Mouse (Mus musculus) CD4-positive, CD25-positive, alpha-beta regulatory T cell, adult 4 months (primary cell): ENCODE measurements at regions not wholly inside any gene's neighbourhood (a gene's known extent, or its start where the extent isn't known, plus 50 kb on each side); places are given as distances from the start of the nearest gene placed in this dataset.

ENCODE experiments used
- ATAC-seq: one replicate; pipeline ENCODE4 v1.8.0; 2017

DNA sequence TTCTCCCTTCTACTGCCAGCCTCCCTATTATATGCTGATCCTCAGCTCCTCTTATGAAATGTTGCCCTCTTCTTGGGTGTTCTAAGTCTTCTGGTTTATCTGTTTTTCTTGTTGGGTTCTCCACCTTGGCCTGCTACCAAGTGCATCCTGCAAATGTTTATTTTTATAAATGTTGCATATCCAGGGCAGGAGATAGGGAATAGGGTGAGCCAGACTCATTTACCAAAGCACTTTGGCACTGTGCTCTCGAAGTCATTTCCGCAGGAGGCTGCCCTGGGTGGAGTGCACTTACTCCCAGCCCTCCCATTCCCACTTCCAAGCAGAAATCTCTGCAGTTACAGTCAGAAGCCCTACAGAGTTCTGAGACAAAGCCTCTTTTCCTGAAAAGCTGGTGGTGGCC lies 249.5 kb upstream of the Pappa start:
- ATAC-seq, result no peak

DNA sequence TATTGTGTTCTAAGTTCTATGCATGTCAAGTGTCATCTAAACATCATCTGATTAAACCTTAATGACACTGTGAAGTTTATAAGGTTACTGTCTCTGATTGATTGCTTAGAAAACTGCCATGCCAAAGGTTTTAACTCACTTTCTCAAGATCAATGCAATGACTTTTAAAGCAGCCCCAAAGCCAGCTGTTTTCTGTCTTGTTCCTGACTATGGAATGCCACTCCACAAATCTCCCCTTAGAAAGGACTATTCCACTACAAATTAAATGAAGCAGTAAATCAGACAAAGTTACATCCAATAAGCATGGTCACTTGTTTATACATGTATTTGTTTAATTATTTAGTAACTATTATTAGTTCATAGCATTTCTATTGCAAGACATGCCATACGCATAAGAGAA lies 247.1 kb upstream of the Pappa start:
- ATAC-seq, result no peak

DNA sequence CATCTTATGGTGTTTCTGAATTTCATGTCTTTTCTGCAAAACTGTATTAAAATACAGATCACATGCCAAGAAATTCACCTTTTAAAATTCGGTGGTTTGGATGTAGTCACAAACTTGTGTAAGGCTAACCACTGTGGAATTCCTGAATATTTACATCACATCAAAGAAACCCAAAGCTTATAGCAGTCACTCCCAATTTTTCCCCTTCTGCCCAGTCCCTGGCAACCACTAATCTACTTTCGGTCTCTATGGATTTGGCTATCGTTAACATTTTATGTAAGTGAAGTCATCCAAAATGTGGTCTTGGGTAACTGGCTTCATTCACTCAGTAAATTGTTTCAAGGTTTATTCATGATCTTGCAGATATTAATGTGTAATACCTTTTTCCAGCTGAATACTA lies 226.0 kb upstream of the Pappa start:
- ATAC-seq, result no peak

DNA sequence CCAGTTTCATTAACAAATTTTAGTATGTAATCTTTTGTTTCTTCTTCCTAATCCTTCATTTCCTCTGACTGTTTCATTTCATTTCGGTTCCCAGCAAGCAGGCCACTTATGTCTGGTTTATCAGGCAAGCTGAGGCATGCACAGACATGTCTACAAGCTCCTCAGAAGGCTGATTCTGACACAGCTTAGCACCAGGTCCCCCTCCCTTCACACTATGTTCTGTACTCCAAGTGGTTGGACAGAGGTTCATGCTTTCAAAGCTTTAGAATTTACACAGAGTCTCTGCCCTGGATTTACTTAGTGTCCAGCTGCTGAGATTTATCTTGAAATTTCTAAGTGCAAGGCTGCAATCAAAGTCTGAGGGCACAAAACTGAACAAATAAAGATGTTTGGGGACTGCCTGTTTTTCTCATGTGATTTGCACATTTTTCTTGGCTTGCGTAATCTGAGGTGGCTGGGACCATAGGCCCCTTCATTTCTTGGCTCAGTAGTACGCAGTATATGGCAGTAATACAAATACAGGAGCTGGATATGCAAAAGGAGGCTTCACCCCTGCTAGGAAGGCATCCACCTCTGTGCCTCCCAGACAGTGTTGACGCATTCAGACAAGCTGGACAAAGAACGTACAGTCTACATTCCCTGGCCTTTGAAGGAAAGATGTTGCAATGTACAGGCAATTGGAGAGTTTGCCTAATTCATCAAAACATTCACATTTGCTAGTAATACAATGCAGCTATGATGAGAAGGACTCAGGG lies 222.7 kb upstream of the Pappa start:
- no peak for ATAC-seq

DNA sequence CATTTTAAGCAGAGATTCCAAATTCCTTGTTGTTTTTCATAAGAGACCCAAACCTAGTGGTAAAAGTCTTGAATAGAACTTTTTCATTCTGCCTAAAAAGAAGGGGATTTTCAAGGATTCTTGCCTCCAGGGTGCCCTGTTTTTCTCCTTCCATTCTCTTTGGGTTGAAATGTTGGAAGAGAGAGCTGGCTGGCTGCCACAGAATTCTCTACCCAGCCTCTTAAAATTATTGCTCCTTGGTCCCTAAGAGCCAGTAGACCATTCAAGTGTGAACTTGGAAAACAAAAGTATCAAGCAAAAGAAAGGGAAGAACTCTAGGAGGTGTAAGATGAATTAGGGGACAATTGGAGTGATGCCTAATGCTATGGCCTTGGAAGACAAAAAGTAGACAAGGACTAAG lies 200.2 kb upstream of the Pappa start:
- ATAC-seq, result no peak

DNA sequence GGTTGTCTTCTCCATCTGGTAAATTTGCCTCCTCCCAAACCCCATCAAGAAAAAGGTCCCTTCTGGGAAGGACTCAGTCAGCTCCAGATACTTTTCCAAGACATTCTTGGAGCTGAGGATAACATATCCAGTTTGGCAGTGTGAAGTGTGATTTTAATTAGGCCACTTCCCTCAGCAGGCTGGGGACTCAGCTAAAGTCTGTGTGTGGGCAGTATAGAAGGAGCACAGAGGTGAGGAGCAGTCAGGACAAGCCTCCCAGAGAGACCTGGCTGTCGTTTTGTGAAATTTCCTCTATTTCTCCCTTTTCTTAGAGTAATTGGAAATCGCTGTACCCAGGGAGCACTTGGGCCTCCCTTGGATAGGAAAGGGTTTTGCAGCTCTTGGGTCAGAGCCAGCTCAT lies 195.4 kb upstream of the Pappa start:
- ATAC-seq, result no peak

DNA sequence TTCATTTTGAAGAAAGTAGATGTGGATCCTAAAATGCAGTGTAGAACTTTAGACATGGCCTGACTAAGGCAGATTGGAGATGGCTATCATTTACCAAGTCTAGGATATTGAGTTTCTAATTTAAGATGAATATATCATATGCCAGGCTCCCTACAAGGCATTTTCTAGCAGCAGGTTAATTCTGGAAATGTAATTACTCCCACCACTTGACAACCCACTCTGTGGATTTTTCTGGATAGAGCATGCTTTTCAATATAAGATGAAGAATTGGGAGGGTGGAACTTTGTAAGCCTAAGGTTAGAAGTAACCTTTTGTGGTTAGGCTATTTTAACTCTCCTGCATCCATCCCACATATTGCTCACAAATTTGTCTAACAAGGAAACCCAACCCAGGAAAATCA lies 178.4 kb upstream of the Pappa start:
- ATAC-seq, result no peak

DNA sequence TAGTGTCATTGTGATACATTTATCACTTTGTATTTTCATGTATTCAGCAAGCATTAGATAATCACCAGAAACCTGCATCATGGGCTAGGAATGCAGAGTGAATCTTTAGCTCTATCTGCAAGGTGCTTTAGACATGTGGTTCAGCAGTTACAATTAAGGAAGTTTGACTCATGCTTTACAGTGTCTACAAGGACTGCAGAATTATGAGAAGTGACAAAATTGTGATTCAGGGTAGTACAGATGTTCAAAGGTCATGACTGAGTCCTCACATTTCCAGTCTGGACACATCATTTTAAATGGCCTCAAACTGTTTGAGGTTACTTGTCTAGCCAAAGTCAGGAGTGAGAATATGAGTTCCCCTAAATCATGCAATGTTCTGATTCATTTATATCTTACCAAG lies 171.3 kb upstream of the Pappa start:
- no peak for ATAC-seq

DNA sequence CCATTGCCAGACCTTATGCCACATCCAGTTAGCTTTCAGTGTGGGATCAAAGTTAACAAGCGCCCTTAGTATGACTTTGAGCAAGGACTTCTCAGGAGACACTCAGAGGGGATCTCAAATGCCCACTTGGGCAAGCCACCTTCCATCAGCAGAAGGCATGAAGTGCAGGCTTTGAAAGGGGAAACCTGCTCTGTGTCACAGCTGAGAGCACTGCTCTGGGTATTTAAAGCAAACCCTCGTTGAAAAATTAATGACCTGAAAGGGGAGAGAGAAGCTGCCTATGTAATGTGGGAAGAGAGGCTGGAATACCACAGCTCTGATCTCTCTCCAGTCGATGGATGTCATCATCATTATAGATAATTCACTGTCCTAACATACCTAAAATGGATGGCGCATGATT lies 165.1 kb upstream of the Pappa start:
- ATAC-seq, result no peak

DNA sequence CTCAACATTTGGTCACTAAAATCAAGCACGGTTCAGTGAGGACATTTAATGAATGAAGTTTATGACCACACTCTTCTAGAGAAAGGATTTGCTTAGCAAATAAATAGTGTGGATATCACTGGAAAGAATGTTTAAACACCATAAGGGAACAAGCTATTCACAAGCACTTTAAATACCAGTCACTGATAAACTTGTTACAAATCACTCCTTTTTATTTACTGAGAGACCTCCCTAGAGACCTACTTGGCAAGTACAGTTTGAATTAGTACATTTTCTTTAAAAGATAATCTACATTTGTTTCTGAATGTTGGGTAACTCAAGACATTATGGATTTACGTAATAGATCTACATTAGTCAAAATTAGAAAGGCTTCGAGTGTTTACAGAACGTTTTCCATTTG lies 162.2 kb upstream of the Pappa start:
- no peak for ATAC-seq
